Mouse (Mus musculus) hindbrain, embryonic 10.5 days (tissue): ENCODE data around the gene Gss. TPM values are rescaled to one million over a fixed set of nuclear protein-coding genes. Genes with fewer than 3 reads are reported as not detected.
"Not testable (repeated sequence)": the region's sequence is repeated elsewhere in the genome, so short reads cannot be mapped to it uniquely, and the experiment has no call there.

ENCODE experiments used
- DNase-seq: peaks from one replicate; pipeline ENCODE4 v3.0.0-alpha.2; 2017; ENCODE audit warnings: low spot score
- H3K27ac ChIP-seq: fragments of 300-500 bp; sonication (generic); 2 replicates; pipeline ENCODE4 v1.5.1; 2016; ENCODE audit warnings: mild to moderate bottlenecking, moderate library complexity
- H3K27me3 ChIP-seq: fragments of 300-500 bp; sonication (generic); 2 replicates; pipeline ENCODE4 v1.6.1; 2016; ENCODE audit warnings: mild to moderate bottlenecking; ENCODE audit not compliant: poor library complexity, insufficient read depth, severe bottlenecking
- H3K36me3 ChIP-seq: fragments of 300-500 bp; sonication (generic); 2 replicates; pipeline ENCODE4 v1.6.1; 2016; ENCODE audit warnings: mild to moderate bottlenecking, moderate library complexity
- H3K4me1 ChIP-seq: fragments of 300-500 bp; sonication (generic); replicated peaks from 2 replicates; pipeline ENCODE4 v1.6.1; 2016; ENCODE audit warnings: mild to moderate bottlenecking
- H3K4me3 ChIP-seq: fragments of 300-500 bp; sonication (generic); 2 replicates; pipeline ENCODE4 v1.5.1; 2016; ENCODE audit warnings: mild to moderate bottlenecking, moderate library complexity
- H3K9me3 ChIP-seq: fragments of 300-500 bp; sonication (generic); 2 replicates; pipeline ENCODE4 v1.6.1; 2016; ENCODE audit warnings: mild to moderate bottlenecking, moderate library complexity
- WGBS: fragments of 180-500 bp; shearing (Covaris S2); methylation state at CpG from one replicate; pipeline ENCODE4 v1.1.7; 2016; 5-methylcytosine and 5-hydroxymethylcytosine counted together
- polyA plus RNA-seq: library from polyadenylated mRNA; unstranded; fragments of >200 nt; fragmentation: Nextera tagmentation; extraction: Ambion mirVana; gene quantifications from 2 replicates; pipeline ENCODE4 v1.2.1, GENCODE M21; 2016

Gene Gss
- polyA plus RNA-seq, 1 experiment from 2014 or later: 20.6 TPM

DNA sequence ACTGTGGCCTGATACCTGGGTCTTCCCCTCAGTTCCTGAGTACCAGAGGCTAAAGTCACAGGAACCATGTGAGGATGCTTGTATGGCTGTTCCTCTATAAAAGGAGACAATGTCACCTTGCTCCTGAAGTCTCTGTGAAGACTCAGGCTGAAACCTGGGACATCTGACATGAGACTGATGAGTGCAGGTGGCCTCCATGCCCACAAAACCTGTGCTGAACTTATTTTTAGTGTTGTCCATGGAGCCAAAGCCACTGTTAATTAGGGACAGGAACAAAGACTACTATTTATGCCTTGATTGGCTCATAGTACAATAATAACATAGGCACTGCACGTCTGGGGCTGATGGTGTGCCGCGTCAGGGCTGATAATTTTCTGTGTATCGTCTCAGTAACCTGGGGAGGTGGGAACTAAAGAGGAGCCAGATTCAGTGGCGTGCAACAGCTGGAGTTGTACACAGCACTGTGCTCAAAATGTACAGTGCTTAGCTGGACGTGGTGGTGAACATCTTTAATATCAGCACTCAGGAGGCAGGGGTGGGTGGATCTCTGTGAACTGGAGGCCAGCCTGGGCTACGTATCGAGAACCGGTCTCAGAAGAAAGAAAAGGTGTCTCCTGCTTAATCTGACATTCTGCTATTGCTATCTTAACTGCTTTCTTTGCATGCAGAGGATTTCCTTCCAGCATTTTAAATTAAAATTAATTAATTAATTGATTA, 19.4 kb upstream of the Gss start:
- H3K36me3 ChIP-seq: no peaks in the 10 kb centered on the region
- no peak overlapping the region for H3K27ac ChIP-seq
- H3K4me1 ChIP-seq: peaks cover 16% of the 10 kb centered on the region
- WGBS: 89% methylated on average over 9 of the region's 9 CpGs
- H3K9me3 ChIP-seq: no peaks in the 10 kb centered on the region
- H3K27me3 ChIP-seq: peaks cover 20% of the 10 kb centered on the region
- no peak for DNase-seq
- no peak overlapping the region for H3K4me3 ChIP-seq

GRCm38 (mm10) chr2:155610978-155611377, 18.4 kb upstream of the Gss start, which contains the start of gene Myh7b:
Gene Myh7b (plus strand): TSS chr2:155611212.
- Histone ChIP-seq H3K27me3 (peaks cover 20% of the 10 kb centered on the region), H3K4me1 (peaks cover 16% of the 10 kb centered on the region), H3K36me3 (no peaks in the 10 kb centered on the region), H3K9me3 (no peaks in the 10 kb centered on the region), H3K27ac (no peak within 1 kb of the TSS), H3K4me3 (no peak within 1 kb of the TSS)
- 37% methylated on average over 4 of the region's 4 CpGs for WGBS
- no peak for DNase-seq

DNA sequence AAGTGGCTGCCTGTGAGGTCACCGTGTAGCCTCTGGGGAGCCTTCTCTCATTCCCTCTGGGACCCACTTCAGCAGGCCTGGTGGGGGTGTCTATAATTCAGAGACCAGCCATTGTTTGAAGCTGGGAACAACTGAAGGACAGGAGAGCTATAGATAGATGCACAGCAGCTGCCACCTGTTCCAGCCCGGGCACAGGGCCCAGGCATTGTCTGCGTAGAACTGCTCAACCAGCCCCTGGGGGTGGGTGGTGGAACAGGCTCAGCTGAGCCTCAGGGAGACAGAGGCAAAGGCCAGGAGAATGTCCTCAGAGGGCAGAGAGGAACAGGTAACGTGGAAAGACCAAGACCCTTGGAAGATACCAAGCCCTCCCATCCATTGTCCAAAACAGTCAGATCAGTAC, 13.8 kb upstream of the Gss start:
- 86% methylated on average over 4 of the region's 4 CpGs for WGBS
- H3K4me3 ChIP-seq: no peak overlapping the region
- no peak overlapping the region for H3K27ac ChIP-seq
- H3K36me3 ChIP-seq: no peaks in the 10 kb centered on the region
- H3K9me3 ChIP-seq: no peaks in the 10 kb centered on the region
- no peaks in the 10 kb centered on the region; the same call in 1 of the 2 replicates for H3K27me3 ChIP-seq
- H3K4me1 ChIP-seq: peaks cover 8% of the 10 kb centered on the region; the same call in 1 of the 2 replicates
- no peak for DNase-seq

DNA sequence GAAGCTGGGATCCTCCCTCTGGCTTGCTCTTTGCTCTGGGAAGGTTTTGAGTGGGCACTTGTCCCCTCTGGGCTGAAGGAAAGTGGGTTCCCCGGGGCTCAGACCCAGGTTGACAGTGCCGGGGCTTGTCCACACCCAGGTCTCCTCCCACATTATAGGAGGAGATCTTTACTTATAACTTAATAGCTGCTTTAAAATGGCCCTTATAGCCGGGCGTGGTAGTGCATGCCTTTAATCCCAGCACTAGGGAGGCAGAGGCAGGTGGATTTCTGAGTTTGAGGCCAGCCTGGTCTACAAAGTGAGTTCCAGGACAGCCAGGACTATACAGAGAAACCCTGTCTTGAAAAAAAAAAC, 12.6 kb upstream of the Gss start:
- H3K27me3 ChIP-seq, H3K27ac ChIP-seq, H3K36me3 ChIP-seq, H3K9me3 ChIP-seq, DNase-seq, H3K4me1 ChIP-seq, H3K4me3 ChIP-seq: not testable (repeated sequence)
- 88% methylated on average over 4 of the region's 4 CpGs for WGBS

- WGBS: 51% methylated on average over 10 of the region's 10 CpGs
- H3K27ac ChIP-seq: no peak overlapping the region
Measured at GRCm38 (mm10) chr2:155604560-155605235, 12.1 kb upstream of the Gss start.

DNA sequence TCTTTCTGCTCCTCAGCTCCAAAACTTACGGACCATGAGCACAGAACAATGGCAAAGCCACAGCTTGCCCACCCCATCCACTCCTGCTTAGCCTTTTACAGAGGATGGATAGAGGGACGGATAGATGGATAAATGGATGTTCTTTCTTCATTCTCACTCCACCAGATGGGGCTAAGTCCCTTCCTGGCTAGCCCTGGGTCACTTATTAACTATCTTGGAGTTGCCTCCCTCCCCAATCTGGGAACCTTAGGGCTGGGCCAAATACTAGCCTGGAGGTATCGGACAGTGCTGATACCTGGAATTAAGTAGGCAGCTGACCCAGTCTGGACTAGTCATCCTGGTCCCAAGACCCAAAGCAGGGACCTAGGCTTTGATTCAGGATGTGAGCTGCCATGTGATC, 11.1 kb upstream of the Gss start:
- no peaks in the 10 kb centered on the region; the same call in 1 of the 2 replicates for H3K27me3 ChIP-seq
- no peaks in the 10 kb centered on the region for H3K36me3 ChIP-seq
- peaks cover 8% of the 10 kb centered on the region; the same call in 1 of the 2 replicates for H3K4me1 ChIP-seq
- no peaks in the 10 kb centered on the region for H3K9me3 ChIP-seq
- 67% methylated on average over 3 of the region's 3 CpGs for WGBS
- H3K4me3 ChIP-seq: no peak overlapping the region
- no peak for DNase-seq
- no peak overlapping the region for H3K27ac ChIP-seq

More at GRCm38 (mm10) chr2:155604560-155605235, 12.1 kb upstream of the Gss start:
- Histone ChIP-seq H3K27me3 (no peaks in the 10 kb centered on the region; the same call in 1 of the 2 replicates), H3K9me3 (no peaks in the 10 kb centered on the region), H3K4me1 (peaks cover 8% of the 10 kb centered on the region; the same call in 1 of the 2 replicates), H3K36me3 (no peaks in the 10 kb centered on the region), H3K4me3 (no peak overlapping the region)
- no peak for DNase-seq

DNA sequence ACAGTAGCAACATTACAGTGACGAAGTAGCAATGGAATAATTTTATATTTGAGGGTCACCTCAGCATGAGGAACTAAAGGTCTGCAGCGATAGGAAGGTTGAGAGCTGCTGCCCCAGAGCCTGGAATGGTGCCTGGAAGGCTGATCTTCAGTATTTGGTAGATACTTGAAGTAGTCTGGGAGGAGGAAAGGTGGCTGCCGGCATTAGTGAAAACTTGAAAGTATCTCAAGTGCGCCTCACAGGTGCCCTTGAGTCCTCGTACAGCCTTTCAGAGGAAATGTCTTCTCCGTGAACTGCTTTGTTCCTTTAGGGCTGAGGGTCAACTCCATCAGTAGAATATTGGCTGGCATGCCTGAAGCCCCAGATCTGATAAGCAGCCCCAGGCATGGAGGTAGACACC, 2.9 kb upstream of the Gss start:
- Histone ChIP-seq H3K27ac (no peak overlapping the region), H3K4me3 (no peak overlapping the region), H3K9me3 (no peaks in the 10 kb centered on the region), H3K27me3 (no peaks in the 10 kb centered on the region), H3K4me1 (peaks cover 18% of the 10 kb centered on the region), H3K36me3 (no peaks in the 10 kb centered on the region)
- WGBS: 85% methylated on average over 6 of the region's 6 CpGs
- no peak for DNase-seq

- Histone ChIP-seq H3K27ac (peak overlapping the region; percentile 90), H3K4me3 (peak overlapping the region; percentile 66), H3K9me3 (no peaks in the 10 kb centered on the region), H3K4me1 (peaks cover 18% of the 10 kb centered on the region), H3K27me3 (no peaks in the 10 kb centered on the region), H3K36me3 (no peaks in the 10 kb centered on the region)
- WGBS: 0% methylated on average over 9 of the region's 9 CpGs
- DNase-seq: no peak
Measured at GRCm38 (mm10) chr2:155592854-155593283, 259 bp upstream of the Gss start.

- no peaks in the 10 kb centered on the region for H3K27me3 ChIP-seq
- H3K4me1 ChIP-seq: peaks cover 18% of the 10 kb centered on the region
- H3K36me3 ChIP-seq: no peaks in the 10 kb centered on the region
- peak; percentile 11 for DNase-seq
- no peaks in the 10 kb centered on the region for H3K9me3 ChIP-seq
- peak overlapping the region; percentile 90 for H3K27ac ChIP-seq
- 7% methylated on average over 6 of the region's 6 CpGs for WGBS
- H3K4me3 ChIP-seq: peak overlapping the region; percentile 66
Measured at GRCm38 (mm10) chr2:155591676-155592075, 934 bp downstream of the Gss start.

DNA sequence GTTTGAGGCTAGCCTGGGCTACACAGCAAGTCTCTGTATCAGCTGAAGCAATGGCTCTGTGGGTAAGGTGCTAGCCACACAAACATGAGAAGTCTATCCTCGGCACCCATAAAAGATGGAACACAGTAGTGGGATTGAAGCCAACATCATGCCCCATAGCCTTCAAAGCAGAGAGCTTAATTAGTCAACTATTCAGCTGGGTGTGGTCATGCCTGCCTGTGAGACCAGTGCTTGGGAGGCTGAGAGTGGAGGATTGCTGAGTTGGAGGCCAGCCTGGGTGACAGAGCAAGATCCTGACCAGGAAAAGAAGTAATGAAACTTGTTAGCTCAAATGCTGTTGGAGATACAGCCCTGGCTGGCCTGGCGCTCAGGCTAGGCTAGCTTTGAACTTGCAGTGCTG, 1.7 kb downstream of the Gss start:
- no peak overlapping the region for H3K27ac ChIP-seq
- no peak overlapping the region for H3K4me3 ChIP-seq
- WGBS: 92% methylated on average over 2 of the region's 2 CpGs
- no peaks in the 10 kb centered on the region for H3K9me3 ChIP-seq
- H3K27me3 ChIP-seq: no peaks in the 10 kb centered on the region
- H3K4me1 ChIP-seq: peaks cover 18% of the 10 kb centered on the region
- no peaks in the 10 kb centered on the region for H3K36me3 ChIP-seq
- no peak for DNase-seq

GRCm38 (mm10) chr2:155589521-155589920, 3.1 kb downstream of the Gss start:
- no peaks in the 10 kb centered on the region for H3K9me3 ChIP-seq
- no peak for DNase-seq
- no peak overlapping the region for H3K4me3 ChIP-seq
- no peaks in the 10 kb centered on the region for H3K36me3 ChIP-seq
- H3K27ac ChIP-seq: no peak overlapping the region
- 73% methylated on average over 6 of the region's 6 CpGs for WGBS
- H3K4me1 ChIP-seq: peaks cover 24% of the 10 kb centered on the region
- no peaks in the 10 kb centered on the region for H3K27me3 ChIP-seq

- Histone ChIP-seq H3K27me3 (no peaks in the 10 kb centered on the region), H3K4me3 (no peak overlapping the region), H3K27ac (no peak overlapping the region), H3K4me1 (peaks cover 22% of the 10 kb centered on the region), H3K9me3 (no peaks in the 10 kb centered on the region), H3K36me3 (no peaks in the 10 kb centered on the region)
- 83% methylated on average over 3 of the region's 3 CpGs for WGBS
- no peak for DNase-seq
Measured at GRCm38 (mm10) chr2:155588136-155588535, 4.5 kb downstream of the Gss start.

DNA sequence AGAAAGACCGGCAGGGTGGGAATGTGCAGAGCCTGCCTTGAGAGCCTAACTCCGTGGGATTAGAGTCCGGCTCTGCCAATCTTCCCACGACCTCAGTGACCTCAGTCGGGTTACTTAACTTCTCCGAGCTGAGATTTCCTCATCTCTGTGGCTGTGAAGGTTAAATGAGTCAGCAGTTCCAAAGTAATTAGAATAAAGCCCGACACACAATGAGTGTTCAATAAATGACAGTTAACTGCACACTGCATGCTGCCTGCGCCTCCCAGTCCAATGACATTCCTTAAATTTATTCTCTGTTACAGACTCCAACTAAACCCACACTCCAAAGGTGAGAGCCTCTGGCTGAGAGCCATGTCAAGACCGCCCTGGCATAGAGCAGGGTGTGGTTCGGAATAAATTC, 7.1 kb downstream of the Gss start:
- Histone ChIP-seq H3K36me3 (no peaks in the 10 kb centered on the region), H3K4me3 (no peak overlapping the region), H3K27ac (no peak overlapping the region), H3K27me3 (no peaks in the 10 kb centered on the region), H3K4me1 (peaks cover 5% of the 10 kb centered on the region; the same call in 1 of the 2 replicates), H3K9me3 (no peaks in the 10 kb centered on the region)
- 71% methylated on average over 10 of the region's 10 CpGs for WGBS
- no peak for DNase-seq
